Mouse (Mus musculus): ENCODE results near the gene Emp1. TPM values are rescaled to one million over a fixed set of nuclear protein-coding genes. Genes with fewer than 3 reads are reported as not detected.

Emp1 gene
- total and polyA plus RNA-seq, 3 experiments: 0.22 TPM; not detected in 2

GRCm38 (mm10) chr6:135411712-135412319, 49.5 kb downstream of the Emp1 start:
- Histone ChIP-seq H3K9me3 (replicated peaks) (peaks cover 41% of the 10 kb centered on the region), H3K4me1 (ENCODE audit: insufficient read depth, low read depth, low read length) (no peaks in the 10 kb centered on the region), H3K27me3 (ENCODE audit: insufficient read depth, low read length) (no peaks in the 10 kb centered on the region), H3K4me3 (ENCODE audit: low read depth, low read length) (no peak overlapping the region), H3K36me3 (replicated peaks) (no peaks in the 10 kb centered on the region)
- DNase-seq (ENCODE audit: low spot score) (no peak), ATAC-seq (ENCODE audit: extremely low read depth, insufficient number of reproducible peaks, low FRiP score, poor library complexity, severe bottlenecking) (no peak)
- TF ChIP-seq GATA2 (IDR thresholded peaks at IDR 0.05; ENCODE audit: borderline replicate concordance, low read depth, low read length): no peak
- TF ChIP-seq POLR2AphosphoS5 (IDR thresholded peaks at IDR 0.05; ENCODE audit: insufficient replicate concordance, low read depth, low read length): no peak
- TF ChIP-seq CTCF (IDR thresholded peaks at IDR 0.05; ENCODE audit: low read depth, low read length): no peak
- no peak for TF ChIP-seq TAL1 (conservative IDR thresholded peaks at IDR 0.05; ENCODE audit: low read depth, low read length)
- no peak for TF ChIP-seq GATA1 (IDR thresholded peaks at IDR 0.05; ENCODE audit: borderline replicate concordance, low read length)

GRCm38 (mm10) chr6:135412649-135413048, 50.3 kb downstream of the Emp1 start:
- Histone ChIP-seq H3K4me3 (ENCODE audit: low read depth, low read length) (no peak overlapping the region), H3K36me3 (replicated peaks) (no peaks in the 10 kb centered on the region), H3K9me3 (replicated peaks) (peaks cover 41% of the 10 kb centered on the region), H3K4me1 (ENCODE audit: insufficient read depth, low read depth, low read length) (no peaks in the 10 kb centered on the region), H3K27me3 (ENCODE audit: insufficient read depth, low read length) (no peaks in the 10 kb centered on the region)
- DNase-seq (ENCODE audit: low spot score) (no peak), ATAC-seq (ENCODE audit: extremely low read depth, insufficient number of reproducible peaks, low FRiP score, poor library complexity, severe bottlenecking) (no peak)
- TF ChIP-seq TAL1 (conservative IDR thresholded peaks at IDR 0.05; ENCODE audit: low read depth, low read length): no peak
- no peak for TF ChIP-seq POLR2AphosphoS5 (IDR thresholded peaks at IDR 0.05; ENCODE audit: insufficient replicate concordance, low read depth, low read length)
- no peak for TF ChIP-seq GATA2 (IDR thresholded peaks at IDR 0.05; ENCODE audit: borderline replicate concordance, low read depth, low read length)

GRCm38 (mm10) chr6:135417459-135417858, 55.1 kb downstream of the Emp1 start:
- Histone ChIP-seq H3K27me3 (ENCODE audit: insufficient read depth, low read length) (no peaks in the 10 kb centered on the region), H3K36me3 (replicated peaks) (no peaks in the 10 kb centered on the region), H3K4me1 (ENCODE audit: insufficient read depth, low read depth, low read length) (no peaks in the 10 kb centered on the region), H3K9me3 (replicated peaks) (peaks cover 61% of the 10 kb centered on the region), H3K4me3 (ENCODE audit: low read depth, low read length) (no peak overlapping the region)
- ATAC-seq (ENCODE audit: extremely low read depth, insufficient number of reproducible peaks, low FRiP score, poor library complexity, severe bottlenecking) (no peak), DNase-seq (ENCODE audit: low spot score) (no peak)
- TF ChIP-seq TAL1 (conservative IDR thresholded peaks at IDR 0.05; ENCODE audit: low read depth, low read length): no peak
- TF ChIP-seq GATA1 (IDR thresholded peaks at IDR 0.05; ENCODE audit: borderline replicate concordance, low read length): no peak

GRCm38 (mm10) chr6:135418223-135418824, 56.0 kb downstream of the Emp1 start:
- no peak for ATAC-seq (ENCODE audit: extremely low read depth, insufficient number of reproducible peaks, low FRiP score, poor library complexity, severe bottlenecking)
- H3K4me3 ChIP-seq (ENCODE audit: low read depth, low read length): no peak overlapping the region

GRCm38 (mm10) chr6:135428246-135428645, 65.9 kb downstream of the Emp1 start:
- H3K4me3 ChIP-seq (ENCODE audit: low read depth, low read length): no peak overlapping the region
- TF ChIP-seq CTCF (IDR thresholded peaks at IDR 0.05; ENCODE audit: low read depth, low read length) (no peak), TAL1 (conservative IDR thresholded peaks at IDR 0.05; ENCODE audit: low read depth, low read length) (no peak), GATA1 (IDR thresholded peaks at IDR 0.05; ENCODE audit: borderline replicate concordance, low read length) (no peak), GATA2 (IDR thresholded peaks at IDR 0.05; ENCODE audit: borderline replicate concordance, low read depth, low read length) (no peak), POLR2AphosphoS5 (IDR thresholded peaks at IDR 0.05; ENCODE audit: insufficient replicate concordance, low read depth, low read length) (no peak)
- ATAC-seq (ENCODE audit: extremely low read depth, insufficient number of reproducible peaks, low FRiP score, poor library complexity, severe bottlenecking): no peak
- DNase-seq (ENCODE audit: low spot score): no peak
- H3K4me1 ChIP-seq (ENCODE audit: insufficient read depth, low read depth, low read length): no peaks in the 10 kb centered on the region
- H3K9me3 ChIP-seq (replicated peaks): peaks cover 35% of the 10 kb centered on the region
- no peaks in the 10 kb centered on the region for H3K27me3 ChIP-seq (ENCODE audit: insufficient read depth, low read length)
- H3K36me3 ChIP-seq (replicated peaks): no peaks in the 10 kb centered on the region

More at GRCm38 (mm10) chr6:135418223-135418824, 56.0 kb downstream of the Emp1 start:
- H3K9me3 ChIP-seq (replicated peaks): peaks cover 60% of the 10 kb centered on the region
- H3K27me3 ChIP-seq (ENCODE audit: insufficient read depth, low read length): no peaks in the 10 kb centered on the region
- no peaks in the 10 kb centered on the region for H3K4me1 ChIP-seq (ENCODE audit: insufficient read depth, low read depth, low read length)
- no peak for TF ChIP-seq POLR2AphosphoS5 (IDR thresholded peaks at IDR 0.05; ENCODE audit: insufficient replicate concordance, low read depth, low read length)
- no peak for TF ChIP-seq GATA1 (IDR thresholded peaks at IDR 0.05; ENCODE audit: borderline replicate concordance, low read length)
- no peak for TF ChIP-seq CTCF (IDR thresholded peaks at IDR 0.05; ENCODE audit: low read depth, low read length)
- TF ChIP-seq GATA2 (IDR thresholded peaks at IDR 0.05; ENCODE audit: borderline replicate concordance, low read depth, low read length): no peak
- TF ChIP-seq TAL1 (conservative IDR thresholded peaks at IDR 0.05; ENCODE audit: low read depth, low read length): no peak
- no peak for DNase-seq (ENCODE audit: low spot score)
- H3K36me3 ChIP-seq (replicated peaks): no peaks in the 10 kb centered on the region

GRCm38 (mm10) chr6:135429268-135429909, 67.0 kb downstream of the Emp1 start:
- no peaks in the 10 kb centered on the region for H3K36me3 ChIP-seq (replicated peaks)
- DNase-seq (ENCODE audit: low spot score) (no peak), ATAC-seq (ENCODE audit: extremely low read depth, insufficient number of reproducible peaks, low FRiP score, poor library complexity, severe bottlenecking) (no peak)
- H3K27me3 ChIP-seq (ENCODE audit: insufficient read depth, low read length): no peaks in the 10 kb centered on the region
- H3K9me3 ChIP-seq (replicated peaks): peaks cover 32% of the 10 kb centered on the region
- no peak for TF ChIP-seq POLR2AphosphoS5 (IDR thresholded peaks at IDR 0.05; ENCODE audit: insufficient replicate concordance, low read depth, low read length)
- no peak for TF ChIP-seq GATA1 (IDR thresholded peaks at IDR 0.05; ENCODE audit: borderline replicate concordance, low read length)
- no peak for TF ChIP-seq CTCF (IDR thresholded peaks at IDR 0.05; ENCODE audit: low read depth, low read length)
- no peak for TF ChIP-seq TAL1 (conservative IDR thresholded peaks at IDR 0.05; ENCODE audit: low read depth, low read length)
- no peak for TF ChIP-seq GATA2 (IDR thresholded peaks at IDR 0.05; ENCODE audit: borderline replicate concordance, low read depth, low read length)
- H3K4me3 ChIP-seq (ENCODE audit: low read depth, low read length): no peak overlapping the region
- no peaks in the 10 kb centered on the region for H3K4me1 ChIP-seq (ENCODE audit: insufficient read depth, low read depth, low read length)
